Mouse (Mus musculus): ENCODE results near the gene Enah.

Gene Enah

GRCm38 (mm10) chr1:182019926-182020801 is at the start of gene Enah:
Enah (minus strand) TSS chr1:182019990.
- no peak for DNase-seq (ENCODE audit: low spot score in 2 of 2)

DNA sequence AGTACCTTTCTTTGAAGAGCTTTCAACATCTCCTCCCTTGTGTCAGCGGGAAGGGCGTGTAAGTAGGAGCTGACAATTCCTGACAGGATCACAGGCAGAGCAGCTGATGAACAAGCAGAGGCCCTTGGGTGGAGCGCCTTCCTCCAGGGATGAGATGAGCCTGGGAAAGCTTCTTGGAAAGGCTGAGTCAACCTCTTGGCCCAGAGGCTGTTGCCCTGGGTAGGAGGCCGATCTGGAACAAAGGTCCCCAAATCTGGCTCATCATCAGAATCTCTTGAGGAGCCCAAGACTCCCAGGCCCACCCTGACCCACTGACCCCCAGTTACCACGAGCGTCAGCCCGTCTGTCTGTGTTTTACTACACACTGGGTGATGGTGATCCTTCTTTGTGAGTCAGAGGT is 48.3 kb upstream of the Enah start:
- no peak for DNase-seq (ENCODE audit: low spot score in 2 of 2)

GRCm38 (mm10) chr1:182066527-182067465 is 47.0 kb upstream of the Enah start:
- DNase-seq (ENCODE audit: low spot score in 2 of 2): no peak

- no peak for DNase-seq (ENCODE audit: low spot score in 2 of 2)
Observed at GRCm38 (mm10) chr1:182063716-182064115, 43.9 kb upstream of the Enah start.

GRCm38 (mm10) chr1:182062801-182063200 is 43.0 kb upstream of the Enah start:
- no peak for DNase-seq (ENCODE audit: low spot score in 2 of 2)

GRCm38 (mm10) chr1:182061203-182061602 is 41.4 kb upstream of the Enah start:
- DNase-seq (ENCODE audit: low spot score in 2 of 2): no peak

DNA sequence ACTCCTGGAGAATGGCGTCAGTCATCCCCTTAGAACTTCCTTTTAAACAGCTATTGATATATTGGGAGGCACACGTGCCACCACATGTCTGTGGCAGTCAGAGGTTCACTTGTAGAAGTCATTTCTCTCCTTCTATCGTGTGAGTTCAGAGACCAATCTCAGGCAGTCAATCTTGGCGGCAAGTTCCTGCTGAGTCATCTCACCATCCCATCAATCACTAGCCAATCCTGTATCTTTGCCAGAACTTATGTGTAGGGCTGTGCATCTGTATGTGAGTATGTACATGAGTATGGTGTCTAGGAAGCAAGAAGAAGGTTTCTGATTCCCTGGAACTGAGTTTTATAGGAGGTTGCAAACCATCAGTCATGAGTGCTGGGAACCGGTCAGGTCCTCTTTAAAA is 40.0 kb upstream of the Enah start:
- no peak for DNase-seq (ENCODE audit: low spot score in 2 of 2)

DNA sequence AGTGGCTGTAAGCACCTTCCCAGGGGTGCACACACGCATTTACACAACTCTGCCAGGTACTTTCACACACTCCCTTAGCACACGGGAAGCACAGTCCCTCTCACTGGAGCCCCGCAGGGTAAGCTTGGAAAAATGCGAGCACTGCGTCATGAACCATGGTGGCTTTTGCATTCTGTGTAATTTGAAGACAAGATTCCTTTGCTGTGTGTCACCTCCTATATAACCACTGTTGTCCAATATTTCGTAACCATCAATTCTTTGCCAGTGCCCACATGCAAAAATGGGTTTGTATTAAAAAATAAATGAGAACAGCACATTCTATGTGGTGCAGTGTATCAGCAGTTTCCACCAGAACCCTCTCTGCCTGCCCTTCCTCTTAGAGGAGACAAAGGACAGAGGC is 38.2 kb upstream of the Enah start:
- DNase-seq (ENCODE audit: low spot score in 2 of 2): no peak

DNA sequence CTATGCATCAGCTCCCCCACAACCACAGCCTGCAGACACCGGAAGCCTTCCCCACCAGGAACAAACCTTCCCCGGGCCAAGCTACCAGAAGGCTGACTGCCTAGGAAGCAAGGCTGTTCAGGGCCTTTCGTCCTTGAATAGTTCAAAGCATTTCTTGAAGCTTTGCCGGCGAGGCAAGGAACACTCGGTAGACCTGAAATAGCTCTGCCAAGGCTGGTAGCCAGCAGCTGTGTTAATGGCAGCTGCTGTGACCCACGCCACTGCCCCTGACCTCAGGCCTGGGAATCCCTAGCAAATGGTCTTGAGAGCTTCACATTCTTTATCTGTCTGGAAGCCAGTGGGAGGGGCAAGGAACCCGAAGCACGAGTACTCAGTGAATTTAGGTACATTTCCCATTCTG is 35.3 kb upstream of the Enah start:
- no peak for DNase-seq (ENCODE audit: low spot score in 2 of 2)

DNA sequence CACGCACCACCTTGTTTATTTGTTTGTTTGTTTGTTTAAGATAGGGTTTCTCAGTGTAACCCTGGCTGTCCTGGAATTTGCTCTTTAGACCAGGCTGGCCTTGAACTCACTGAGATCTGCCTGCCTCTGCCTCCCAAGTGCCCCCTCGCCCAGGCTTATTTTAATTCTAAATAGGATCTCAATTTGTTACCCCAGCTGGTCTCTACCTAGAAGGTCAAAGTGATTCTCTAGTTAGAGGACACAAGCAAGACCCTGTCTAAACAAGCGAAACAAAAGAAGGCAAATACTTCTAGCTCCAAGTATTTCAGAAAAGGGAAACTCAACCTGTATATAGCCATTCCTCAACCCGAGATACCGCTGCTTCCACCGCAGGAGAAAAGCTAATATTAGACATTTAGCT is 34.9 kb upstream of the Enah start:
- no peak for DNase-seq (ENCODE audit: low spot score in 2 of 2)

DNA sequence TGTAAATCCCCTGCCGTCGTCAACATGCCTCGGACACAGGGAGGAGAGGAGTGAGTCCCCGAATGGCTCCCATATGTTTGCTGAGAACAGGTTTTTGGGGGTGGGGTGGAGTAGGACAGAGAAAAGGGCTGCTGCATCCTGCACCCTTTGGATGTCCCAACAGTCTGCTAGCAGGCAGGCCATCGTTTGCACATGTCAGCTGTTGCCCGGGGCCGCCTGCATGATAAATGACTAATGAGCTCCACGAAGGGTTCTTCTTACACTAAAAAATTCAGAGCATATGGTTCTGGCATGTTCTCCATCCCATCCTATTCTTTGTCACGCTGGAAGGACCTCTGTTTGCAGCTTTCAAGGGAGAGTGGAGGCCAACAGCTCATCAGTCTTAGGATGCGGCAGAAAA is 33.2 kb upstream of the Enah start:
- DNase-seq (ENCODE audit: low spot score in 2 of 2): no peak

DNA sequence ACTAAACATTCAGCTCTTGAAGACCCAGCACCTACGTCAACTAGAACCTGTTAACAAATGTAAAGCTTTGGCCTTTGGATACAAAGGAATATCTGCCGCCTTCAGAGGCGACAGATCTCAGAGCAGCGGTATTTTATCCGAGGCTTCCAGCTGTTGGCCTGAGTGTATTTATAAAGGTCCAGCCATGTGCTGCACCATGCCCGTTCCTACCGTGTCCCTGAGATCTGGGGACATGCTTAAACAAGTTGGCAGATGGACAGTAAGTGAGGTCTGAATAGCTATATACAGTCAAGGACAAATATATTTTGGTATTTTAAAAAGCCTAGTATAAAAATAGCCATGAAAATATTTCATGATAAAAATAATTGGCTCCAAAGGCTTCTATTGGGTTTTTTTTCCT is 32.6 kb upstream of the Enah start:
- no peak for DNase-seq (ENCODE audit: low spot score in 2 of 2)

- no peak for DNase-seq (ENCODE audit: low spot score in 2 of 2)
Observed at GRCm38 (mm10) chr1:182049813-182050212, 30.0 kb upstream of the Enah start.

DNA sequence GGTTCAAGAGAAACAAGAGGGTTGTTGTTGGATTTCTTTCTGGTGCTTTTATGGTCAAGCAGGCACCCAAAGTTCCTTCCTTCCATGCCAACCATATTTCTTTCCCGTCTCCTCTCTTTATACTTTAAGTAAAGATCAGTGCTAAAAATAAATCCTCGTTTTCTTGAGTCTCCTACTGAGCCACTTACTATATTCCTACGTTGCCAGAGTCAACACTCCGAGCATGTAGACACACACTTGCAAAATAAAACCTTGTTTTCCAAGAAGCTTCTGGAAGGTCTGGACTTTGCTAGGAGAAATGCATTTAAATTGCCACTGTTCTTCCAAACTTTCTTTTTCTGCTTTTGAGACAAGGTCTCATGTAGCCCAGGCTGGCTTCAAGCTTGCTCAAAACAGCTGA is 28.3 kb upstream of the Enah start:
- no peak for DNase-seq (ENCODE audit: low spot score in 2 of 2)

DNA sequence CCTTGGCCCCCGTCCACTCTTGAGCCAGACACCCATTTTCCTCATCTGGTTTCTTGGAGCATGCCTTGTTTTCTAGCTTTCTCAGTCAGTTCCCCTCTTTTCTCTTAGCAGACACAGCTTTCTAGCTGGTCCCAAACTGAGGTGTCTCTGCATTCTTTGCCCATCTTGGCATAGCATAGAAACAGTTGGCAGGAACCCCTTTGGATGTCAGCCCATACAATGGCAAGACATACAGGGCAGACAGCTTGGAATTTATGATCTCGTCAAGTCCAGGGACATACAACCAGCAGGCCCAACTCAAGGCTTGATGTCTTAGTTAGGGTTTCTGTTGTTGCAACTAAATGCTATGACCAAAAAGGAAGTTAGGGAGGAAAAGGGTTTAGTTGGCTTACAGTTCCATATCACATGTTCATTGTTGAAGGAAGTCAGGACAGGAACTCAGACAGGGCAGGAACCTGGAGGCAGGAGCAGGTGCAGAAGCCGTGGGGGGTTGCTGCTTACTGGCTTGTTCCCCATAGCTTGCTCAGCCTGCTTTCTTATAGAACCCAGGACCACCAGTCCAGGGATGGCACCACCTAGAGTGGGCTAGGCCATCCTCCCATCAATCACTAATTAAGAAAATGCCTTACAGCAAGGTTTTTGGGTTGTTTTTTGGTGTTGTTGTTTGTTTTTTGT is 27.4 kb upstream of the Enah start:
- no peak for DNase-seq (ENCODE audit: low spot score in 2 of 2)

DNA sequence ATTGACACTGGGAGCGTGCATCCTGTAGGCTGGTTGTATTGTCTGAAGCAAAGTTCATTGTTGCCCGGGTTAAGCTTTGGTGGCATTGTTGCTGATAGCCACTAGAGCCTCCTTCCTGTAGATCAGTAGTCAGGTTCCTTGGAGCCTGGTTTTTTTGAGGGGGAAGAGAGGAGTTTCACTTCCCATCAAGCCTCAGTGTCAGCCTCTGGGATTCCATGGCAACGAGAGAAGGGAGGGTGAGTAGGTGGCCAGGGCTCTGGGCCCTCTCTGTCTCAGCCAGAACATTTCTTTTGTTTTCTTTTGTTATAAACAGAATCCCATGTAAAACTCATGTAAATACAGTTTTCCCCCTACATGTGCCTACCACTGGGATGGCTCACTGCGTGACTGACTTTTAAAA is 25.4 kb upstream of the Enah start:
- no peak for DNase-seq (ENCODE audit: low spot score in 2 of 2)

- no peak for DNase-seq (ENCODE audit: low spot score in 2 of 2)
Observed at GRCm38 (mm10) chr1:182040538-182040937, 20.7 kb upstream of the Enah start.

- DNase-seq (ENCODE audit: low spot score in 2 of 2): no peak
Observed at GRCm38 (mm10) chr1:182031757-182032156, 12.0 kb upstream of the Enah start.

GRCm38 (mm10) chr1:182031066-182031465 is 11.3 kb upstream of the Enah start:
- no peak for DNase-seq (ENCODE audit: low spot score in 2 of 2)

DNA sequence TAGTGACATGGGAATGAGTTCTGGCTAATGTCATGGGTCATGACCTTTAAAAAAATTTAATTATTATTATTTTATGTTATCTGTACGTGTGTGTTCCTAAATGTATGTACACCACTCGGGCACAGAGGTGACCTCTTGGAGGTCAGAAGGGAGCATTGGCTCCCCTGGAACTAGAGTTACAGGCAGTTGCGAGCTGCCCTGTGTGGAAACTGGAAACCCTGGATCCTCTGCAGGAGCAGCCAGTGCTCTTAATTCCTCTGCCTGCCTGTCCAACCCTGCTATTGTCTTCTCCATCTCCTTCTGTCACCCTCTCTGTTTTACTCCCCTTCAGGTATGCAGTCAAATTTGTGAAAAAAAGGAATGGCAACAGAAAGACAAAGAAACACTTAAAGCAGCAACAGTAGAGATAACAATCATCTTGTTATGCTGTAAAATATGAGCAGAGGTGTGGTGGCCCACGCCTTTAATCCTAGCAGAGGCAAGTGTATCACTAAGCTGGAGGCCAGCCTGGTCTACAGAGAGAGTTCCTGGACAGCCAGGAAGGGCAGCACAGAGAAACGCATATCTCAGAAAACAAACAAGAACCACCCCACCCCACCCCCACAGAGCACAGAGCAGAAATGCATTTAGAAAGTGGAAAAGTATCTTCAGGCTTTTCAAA is 10.3 kb upstream of the Enah start:
- no peak for DNase-seq (ENCODE audit: low spot score in 2 of 2)
